Mouse (Mus musculus) stomach, embryonic 14.5 days (tissue): Measurements from ENCODE around the gene Myh8. TPM values are rescaled to one million over a fixed set of nuclear protein-coding genes. Genes with fewer than 3 reads are reported as not detected.

Experiments used
- ATAC-seq: fragments of 200-750 bp; cut with Nextera tagmentation; 2 replicates; pipeline ENCODE4 v1.8.0; 2017; ENCODE audit warnings: low read depth, moderate TSS enrichment; ENCODE audit not compliant: insufficient number of reproducible peaks, insufficient read depth, low FRiP score
- H3K27ac ChIP-seq: fragments of 300-500 bp; sonication (generic); 2 replicates; pipeline ENCODE4 v1.5.1; 2014; ENCODE audit warnings: mild to moderate bottlenecking, low read length, moderate library complexity, mixed read lengths
- H3K27me3 ChIP-seq: fragments of 300-500 bp; sonication (generic); 2 replicates; pipeline ENCODE4 v1.6.1; 2014; ENCODE audit warnings: low read length, control low read depth, mixed read lengths; ENCODE audit not compliant: control insufficient read depth, insufficient read depth
- H3K36me3 ChIP-seq: fragments of 300-500 bp; sonication (generic); 2 replicates; pipeline ENCODE4 v1.6.1; 2014; ENCODE audit warnings: mild to moderate bottlenecking, control low read depth, low read length, moderate library complexity, mixed read lengths; ENCODE audit not compliant: control insufficient read depth, insufficient read depth
- H3K4me1 ChIP-seq: fragments of 300-500 bp; sonication (generic); 2 replicates; pipeline ENCODE4 v1.6.1; 2014; ENCODE audit warnings: low read length, control low read depth, mixed read lengths; ENCODE audit not compliant: control insufficient read depth, insufficient read depth
- H3K4me2 ChIP-seq: fragments of 300-500 bp; sonication (generic); replicated peaks from 2 replicates; pipeline ENCODE4 v1.6.1; 2014; ENCODE audit warnings: low read depth, low read length, control low read depth
- H3K4me3 ChIP-seq: fragments of 300-500 bp; sonication (generic); 2 replicates; pipeline ENCODE4 v1.5.1; 2014; ENCODE audit warnings: low read depth, low read length, control low read depth
- H3K9ac ChIP-seq: fragments of 300-500 bp; sonication (generic); replicated peaks from 2 replicates; pipeline ENCODE4 v1.6.1; 2014; ENCODE audit warnings: low read depth, mild to moderate bottlenecking, control low read depth, low read length, moderate library complexity, mixed read lengths
- H3K9me3 ChIP-seq: fragments of 300-500 bp; sonication (generic); 2 replicates; pipeline ENCODE4 v1.6.1; 2016; ENCODE audit warnings: low read depth, low read length, control low read depth; ENCODE audit not compliant: control insufficient read depth
- WGBS: fragments of 180-500 bp; shearing (Covaris S2); extraction: QIAGEN DNeasy Blood & Tissue Kit; methylation state at CpG from one replicate; pipeline ENCODE4 v1.1.7; 2014; 5-methylcytosine and 5-hydroxymethylcytosine counted together
- polyA plus RNA-seq: library from polyadenylated mRNA; unstranded; fragments of >200 nt; fragmentation: Nextera tagmentation; extraction: Ambion mirVana; gene quantifications from 2 replicates; pipeline ENCODE4 v1.2.1, GENCODE M21; 2014

Myh8 gene
- 0.38 and 0.70 TPM in 2 replicates for polyA plus RNA-seq

- Histone ChIP-seq H3K27me3 (no peaks in the 10 kb centered on the region), H3K4me3 (no peak within 1 kb of the TSS), H3K27ac (no peak within 1 kb of the TSS), H3K9ac (no peak within 1 kb of the TSS), H3K4me1 (no peaks in the 10 kb centered on the region), H3K36me3 (no peaks in the 10 kb centered on the region), H3K4me2 (no peak within 1 kb of the TSS), H3K9me3 (no peaks in the 10 kb centered on the region)
- WGBS: 59% methylated on average over 10 of the region's 10 CpGs
- ATAC-seq: no peak
Observed at GRCm38 (mm10) chr11:67276601-67277174, at the start of gene Myh8. Myh8 (plus strand) TSS chr11:67277124.

GRCm38 (mm10) chr11:67228731-67229130 is 48.2 kb upstream of the Myh8 start:
- Histone ChIP-seq H3K9me3 (no peaks in the 10 kb centered on the region), H3K27ac (no peak overlapping the region), H3K4me1 (no peaks in the 10 kb centered on the region), H3K4me2 (no peak overlapping the region), H3K27me3 (no peaks in the 10 kb centered on the region), H3K9ac (no peak overlapping the region), H3K4me3 (no peak overlapping the region), H3K36me3 (no peaks in the 10 kb centered on the region)
- WGBS: 85% methylated on average over 3 of the region's 3 CpGs
- no peak for ATAC-seq

DNA sequence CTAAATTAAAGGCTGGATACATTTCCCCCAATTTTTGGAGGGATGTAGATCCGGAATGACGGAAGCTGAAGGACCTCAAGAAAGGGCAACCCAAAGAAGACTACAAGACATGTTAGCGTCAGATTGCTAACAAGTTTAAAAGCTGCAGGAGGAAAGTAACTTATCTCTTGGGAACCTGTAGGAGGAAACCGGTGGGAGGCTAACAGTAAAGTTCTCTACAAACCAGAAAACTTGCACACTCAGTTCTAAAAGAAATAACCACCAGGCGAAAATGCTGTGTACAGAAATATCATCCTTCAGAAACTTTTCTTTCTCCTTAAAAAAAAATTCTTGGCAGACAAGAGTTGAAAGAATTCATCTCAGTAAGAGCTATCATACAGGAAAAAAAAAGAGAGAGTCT is 47.8 kb upstream of the Myh8 start:
- Histone ChIP-seq H3K4me3 (no peak overlapping the region), H3K9ac (no peak overlapping the region), H3K9me3 (no peaks in the 10 kb centered on the region), H3K4me1 (no peaks in the 10 kb centered on the region), H3K36me3 (no peaks in the 10 kb centered on the region), H3K4me2 (no peak overlapping the region), H3K27ac (no peak overlapping the region), H3K27me3 (no peaks in the 10 kb centered on the region)
- ATAC-seq: no peak
- WGBS: 67% methylated on average over 5 of the region's 5 CpGs

- 77% methylated on average over 2 of the region's 2 CpGs for WGBS
- H3K4me3 ChIP-seq: no peak overlapping the region
Observed at GRCm38 (mm10) chr11:67229946-67230345, 47.0 kb upstream of the Myh8 start.

GRCm38 (mm10) chr11:67235639-67236358 is 41.1 kb upstream of the Myh8 start:
- Histone ChIP-seq H3K9me3 (no peaks in the 10 kb centered on the region), H3K36me3 (no peaks in the 10 kb centered on the region)
- 64% methylated on average over 5 of the region's 5 CpGs for WGBS

More at GRCm38 (mm10) chr11:67229946-67230345, 47.0 kb upstream of the Myh8 start:
- no peak overlapping the region for H3K27ac ChIP-seq
- no peaks in the 10 kb centered on the region for H3K4me1 ChIP-seq
- H3K4me2 ChIP-seq: no peak overlapping the region
- no peak for ATAC-seq
- no peaks in the 10 kb centered on the region for H3K27me3 ChIP-seq
- H3K9me3 ChIP-seq: no peaks in the 10 kb centered on the region
- H3K36me3 ChIP-seq: no peaks in the 10 kb centered on the region
- H3K9ac ChIP-seq: no peak overlapping the region

GRCm38 (mm10) chr11:67236799-67237198 is 40.1 kb upstream of the Myh8 start:
- Histone ChIP-seq H3K27ac (no peak overlapping the region), H3K27me3 (no peaks in the 10 kb centered on the region), H3K4me2 (no peak overlapping the region), H3K9me3 (no peaks in the 10 kb centered on the region), H3K4me3 (no peak overlapping the region), H3K36me3 (no peaks in the 10 kb centered on the region), H3K9ac (no peak overlapping the region), H3K4me1 (no peaks in the 10 kb centered on the region)
- no peak for ATAC-seq
- WGBS: 88% methylated on average over 9 of the region's 9 CpGs

More at GRCm38 (mm10) chr11:67235639-67236358, 41.1 kb upstream of the Myh8 start:
- no peak overlapping the region for H3K4me3 ChIP-seq
- no peak for ATAC-seq
- no peak overlapping the region for H3K4me2 ChIP-seq
- H3K4me1 ChIP-seq: no peaks in the 10 kb centered on the region
- no peak overlapping the region for H3K27ac ChIP-seq
- no peak overlapping the region for H3K9ac ChIP-seq
- H3K27me3 ChIP-seq: no peaks in the 10 kb centered on the region

GRCm38 (mm10) chr11:67237481-67238079 is 39.3 kb upstream of the Myh8 start, which contains the start of gene Myh4:
Myh4 (plus strand) TSS chr11:67238029.
- no peaks in the 10 kb centered on the region for H3K36me3 ChIP-seq
- no peaks in the 10 kb centered on the region for H3K9me3 ChIP-seq
- 71% methylated on average over 5 of the region's 5 CpGs for WGBS
- H3K9ac ChIP-seq: no peak within 1 kb of the TSS
- no peaks in the 10 kb centered on the region for H3K27me3 ChIP-seq
- no peak within 1 kb of the TSS for H3K4me2 ChIP-seq
- no peak within 1 kb of the TSS for H3K4me3 ChIP-seq
- no peaks in the 10 kb centered on the region for H3K4me1 ChIP-seq
- ATAC-seq: no peak
- no peak within 1 kb of the TSS for H3K27ac ChIP-seq

DNA sequence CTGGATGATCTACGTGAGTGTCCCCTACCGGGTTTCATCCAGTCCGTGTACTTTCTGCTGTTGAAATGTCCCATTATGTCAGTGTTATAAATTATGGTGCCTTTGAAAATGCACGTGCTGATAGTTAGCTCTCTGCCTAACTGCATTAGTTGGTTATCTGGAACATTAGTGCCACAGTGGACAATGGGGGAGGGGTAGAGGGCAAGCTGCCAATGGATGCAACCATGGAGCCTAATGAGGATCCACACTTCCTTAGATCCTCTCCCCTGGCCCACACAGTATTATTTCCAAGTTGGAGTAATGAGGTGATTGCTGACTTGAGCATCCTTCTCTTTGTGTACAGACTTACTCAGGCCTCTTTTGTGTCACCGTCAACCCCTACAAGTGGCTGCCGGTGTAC is 35.9 kb upstream of the Myh8 start:
- WGBS: 71% methylated on average over 6 of the region's 6 CpGs
- Histone ChIP-seq H3K36me3 (no peaks in the 10 kb centered on the region), H3K9me3 (no peaks in the 10 kb centered on the region), H3K9ac (no peak overlapping the region), H3K4me1 (no peaks in the 10 kb centered on the region), H3K27me3 (no peaks in the 10 kb centered on the region), H3K4me3 (no peak overlapping the region), H3K27ac (no peak overlapping the region), H3K4me2 (no peak overlapping the region)
- no peak for ATAC-seq
